Mouse (Mus musculus) embryonic facial prominence, embryonic 13.5 days (tissue): Measurements from ENCODE around the gene 6030468B19Rik. TPM values are rescaled to one million over a fixed set of nuclear protein-coding genes. Genes with fewer than 3 reads are reported as not detected.

Source experiments
- ATAC-seq: fragments of 200-750 bp; cut with Nextera tagmentation; 2 replicates; pipeline ENCODE4 v1.8.0; 2017; ENCODE audit warnings: low read depth; ENCODE audit not compliant: insufficient number of reproducible peaks, insufficient read depth, low FRiP score, low TSS enrichment
- H3K27ac ChIP-seq: fragments of 300-500 bp; sonication (generic); 2 replicates; pipeline ENCODE4 v1.5.1; 2015; ENCODE audit warnings: moderate library complexity, mild to moderate bottlenecking, inconsistent platforms
- H3K27me3 ChIP-seq: fragments of 300-500 bp; sonication (generic); 2 replicates; pipeline ENCODE4 v1.6.1; 2015; ENCODE audit warnings: mild to moderate bottlenecking, inconsistent platforms
- H3K36me3 ChIP-seq: fragments of 300-500 bp; sonication (generic); 2 replicates; pipeline ENCODE4 v1.6.1; 2015; ENCODE audit warnings: mild to moderate bottlenecking, inconsistent platforms
- H3K4me1 ChIP-seq: fragments of 300-500 bp; sonication (generic); 2 replicates; pipeline ENCODE4 v1.6.1; 2015; ENCODE audit warnings: inconsistent platforms
- H3K4me2 ChIP-seq: fragments of 300-500 bp; sonication (generic); 2 replicates; pipeline ENCODE4 v1.6.1; 2015; ENCODE audit warnings: moderate library complexity, mild to moderate bottlenecking, inconsistent platforms
- H3K4me3 ChIP-seq: fragments of 300-500 bp; sonication (generic); 2 replicates; pipeline ENCODE4 v1.5.1; 2015; ENCODE audit warnings: mild to moderate bottlenecking, inconsistent platforms
- H3K9ac ChIP-seq: fragments of 300-500 bp; sonication (generic); 2 replicates; pipeline ENCODE4 v1.6.1; 2015; ENCODE audit warnings: mild to moderate bottlenecking, inconsistent platforms
- H3K9me3 ChIP-seq: fragments of 300-500 bp; sonication (generic); 2 replicates; pipeline ENCODE4 v1.6.1; 2016; ENCODE audit warnings: inconsistent platforms
- WGBS: fragments of 180-500 bp; shearing (Covaris S2); methylation state at CpG from one replicate; pipeline ENCODE4 v1.1.7; 2015; ENCODE audit warnings: mixed read lengths; 5-methylcytosine and 5-hydroxymethylcytosine counted together
- polyA plus RNA-seq: library from polyadenylated mRNA; unstranded; fragments of >200 nt; fragmentation: Nextera tagmentation; extraction: Ambion mirVana; gene quantifications from 2 replicates; pipeline ENCODE4 v1.2.1, GENCODE M21; 2015

The 6030468B19Rik gene
- polyA plus RNA-seq, 1 experiment from 2014 or later, result not detected

- 0 out of 2 replicates have a peak overlapping the region, but pooled peaks have one; percentile 16 for H3K9ac ChIP-seq
- no peak overlapping the region for H3K4me2 ChIP-seq
- H3K4me1 ChIP-seq, result no peaks in the 10 kb centered on the region
- H3K27ac ChIP-seq, result no peak overlapping the region
- ATAC-seq, result no peak
- H3K36me3 ChIP-seq, result peaks cover 71% of the 10 kb centered on the region
- 81% methylated on average over 20 of the region's 20 CpGs for WGBS
- no peaks in the 10 kb centered on the region for H3K9me3 ChIP-seq
- no peak overlapping the region for H3K4me3 ChIP-seq
- H3K27me3 ChIP-seq, result no peaks in the 10 kb centered on the region
These were observed 28.5 kb upstream of the 6030468B19Rik start for GRCm38 (mm10) chr11:117768725-117769682.

- H3K9ac ChIP-seq, result 0 out of 2 replicates have a peak overlapping the region, but pooled peaks have one; percentile 16
- no peaks in the 10 kb centered on the region for H3K4me1 ChIP-seq
- H3K9me3 ChIP-seq, result no peaks in the 10 kb centered on the region
- peaks cover 67% of the 10 kb centered on the region for H3K36me3 ChIP-seq
- WGBS, result 90% methylated on average over 7 of the region's 7 CpGs
- ATAC-seq, result no peak
- no peaks in the 10 kb centered on the region for H3K27me3 ChIP-seq
- no peak overlapping the region for H3K4me3 ChIP-seq
- no peak overlapping the region for H3K4me2 ChIP-seq
- no peak overlapping the region for H3K27ac ChIP-seq
These were observed 27.8 kb upstream of the 6030468B19Rik start for GRCm38 (mm10) chr11:117769683-117770047.

- Histone ChIP-seq H3K4me2 (no peak overlapping the region), H3K4me1 (no peaks in the 10 kb centered on the region), H3K9me3 (no peaks in the 10 kb centered on the region), H3K4me3 (no peak overlapping the region), H3K27ac (no peak overlapping the region), H3K27me3 (no peaks in the 10 kb centered on the region), H3K36me3 (peaks cover 67% of the 10 kb centered on the region), H3K9ac (no peak overlapping the region)
- 87% methylated on average over 10 of the region's 10 CpGs for WGBS
- ATAC-seq, result no peak
These were observed 27.1 kb upstream of the 6030468B19Rik start for GRCm38 (mm10) chr11:117770407-117770806.

- Histone ChIP-seq H3K4me3 (no peak overlapping the region), H3K9ac (no peak overlapping the region), H3K4me2 (no peak overlapping the region), H3K9me3 (no peaks in the 10 kb centered on the region), H3K27ac (no peak overlapping the region), H3K27me3 (no peaks in the 10 kb centered on the region), H3K36me3 (peaks cover 63% of the 10 kb centered on the region), H3K4me1 (no peaks in the 10 kb centered on the region; the same call in 1 of the 2 replicates)
- WGBS, result 92% methylated on average over 7 of the region's 7 CpGs
- no peak for ATAC-seq
These were observed 25.1 kb upstream of the 6030468B19Rik start for GRCm38 (mm10) chr11:117772352-117772751.

GRCm38 (mm10) chr11:117774925-117775324 is 22.5 kb upstream of the 6030468B19Rik start:
- no peak overlapping the region for H3K27ac ChIP-seq
- H3K27me3 ChIP-seq, result no peaks in the 10 kb centered on the region
- ATAC-seq, result no peak
- no peak overlapping the region for H3K9ac ChIP-seq
- no peak overlapping the region for H3K4me3 ChIP-seq
- H3K4me1 ChIP-seq, result peaks cover 14% of the 10 kb centered on the region
- peaks cover 63% of the 10 kb centered on the region for H3K36me3 ChIP-seq
- no peak overlapping the region for H3K4me2 ChIP-seq
- 91% methylated on average over 10 of the region's 10 CpGs for WGBS
- H3K9me3 ChIP-seq, result no peaks in the 10 kb centered on the region

GRCm38 (mm10) chr11:117775540-117775939 is 21.9 kb upstream of the 6030468B19Rik start:
- peaks cover 21% of the 10 kb centered on the region for H3K4me1 ChIP-seq
- 91% methylated on average over 11 of the region's 13 CpGs for WGBS
- peaks cover 57% of the 10 kb centered on the region for H3K36me3 ChIP-seq
- H3K4me3 ChIP-seq, result no peak overlapping the region
- H3K9ac ChIP-seq, result no peak overlapping the region
- H3K27me3 ChIP-seq, result no peaks in the 10 kb centered on the region
- H3K27ac ChIP-seq, result no peak overlapping the region
- H3K9me3 ChIP-seq, result no peaks in the 10 kb centered on the region
- no peak for ATAC-seq
- no peak overlapping the region for H3K4me2 ChIP-seq

GRCm38 (mm10) chr11:117776085-117776792 is 21.2 kb upstream of the 6030468B19Rik start:
- Histone ChIP-seq H3K27ac (no peak overlapping the region), H3K4me3 (no peak overlapping the region), H3K27me3 (peaks cover 5% of the 10 kb centered on the region), H3K4me1 (peaks cover 28% of the 10 kb centered on the region), H3K9ac (no peak overlapping the region), H3K4me2 (no peak overlapping the region), H3K36me3 (peaks cover 53% of the 10 kb centered on the region), H3K9me3 (no peaks in the 10 kb centered on the region)
- ATAC-seq, result no peak
- WGBS, result 89% methylated on average over 14 of the region's 14 CpGs

- Histone ChIP-seq H3K36me3 (peaks cover 47% of the 10 kb centered on the region), H3K4me2 (no peak overlapping the region), H3K9me3 (no peaks in the 10 kb centered on the region), H3K4me1 (peaks cover 36% of the 10 kb centered on the region), H3K27me3 (peaks cover 14% of the 10 kb centered on the region), H3K27ac (no peak overlapping the region), H3K4me3 (no peak overlapping the region), H3K9ac (no peak overlapping the region)
- 78% methylated on average over 5 of the region's 5 CpGs for WGBS
- ATAC-seq, result no peak
These were observed 20.3 kb upstream of the 6030468B19Rik start for GRCm38 (mm10) chr11:117777111-117777510.

- Histone ChIP-seq H3K9me3 (no peaks in the 10 kb centered on the region), H3K4me1 (peaks cover 43% of the 10 kb centered on the region), H3K4me2 (no peak overlapping the region), H3K27ac (no peak overlapping the region), H3K4me3 (no peak overlapping the region), H3K9ac (no peak overlapping the region), H3K36me3 (peaks cover 44% of the 10 kb centered on the region), H3K27me3 (peaks cover 22% of the 10 kb centered on the region)
- no peak for ATAC-seq
- 93% methylated on average over 11 of the region's 11 CpGs for WGBS
These were observed 19.4 kb upstream of the 6030468B19Rik start for GRCm38 (mm10) chr11:117778031-117778430.

GRCm38 (mm10) chr11:117778851-117779433 is 18.5 kb upstream of the 6030468B19Rik start:
- no peaks in the 10 kb centered on the region for H3K9me3 ChIP-seq
- H3K27me3 ChIP-seq, result peaks cover 30% of the 10 kb centered on the region
- peaks cover 35% of the 10 kb centered on the region for H3K36me3 ChIP-seq
- peak overlapping the region; percentile 98 for H3K4me2 ChIP-seq
- ATAC-seq, result no peak
- peak overlapping the region; percentile 59 for H3K4me3 ChIP-seq
- peaks cover 47% of the 10 kb centered on the region for H3K4me1 ChIP-seq
- whole genome bisulfite sequencing, result 48% methylated on average over 12 of the region's 12 CpGs
- H3K9ac ChIP-seq, result peak overlapping the region; percentile 73
- peak overlapping the region; percentile 84 for H3K27ac ChIP-seq

- Histone ChIP-seq H3K27me3 (peaks cover 33% of the 10 kb centered on the region), H3K9me3 (no peaks in the 10 kb centered on the region), H3K4me3 (peak overlapping the region; percentile 59), H3K4me2 (peak overlapping the region; percentile 98), H3K9ac (peak overlapping the region; percentile 73), H3K4me1 (peaks cover 47% of the 10 kb centered on the region), H3K36me3 (peaks cover 31% of the 10 kb centered on the region), H3K27ac (peak overlapping the region; percentile 84)
- 3% methylated on average over 38 of the region's 38 CpGs for WGBS
- no peak for ATAC-seq
These were observed 17.8 kb upstream of the 6030468B19Rik start for GRCm38 (mm10) chr11:117779434-117780198.
